Mouse (Mus musculus) CH12.LX (cell line): ENCODE measurements at regions not wholly inside any gene's neighbourhood (a gene's known extent, or its start where the extent isn't known, plus 50 kb on each side); places are given as distances from the start of the nearest gene placed in this dataset.

Experiments
- CHD2 ChIP-seq: IDR thresholded peaks from 2 replicates; pipeline ENCODE4 v1.6.1; 2011; ENCODE audit warnings: low read length, improper control_type of control experiment
- CTCF ChIP-seq, 2 experiments: IDR thresholded peaks in 1 of 2; conservative IDR thresholded peaks in 1 of 2; 2 replicates each; pipeline ENCODE4 v1.5.1; 2011 to 2012; ENCODE audit warnings: low read depth in 2 of 2, low read length in 2 of 2, improper control_type of control experiment in 1 of 2, inconsistent platforms in 1 of 2, mild to moderate bottlenecking in 1 of 2, moderate library complexity in 1 of 2
- E2F4 ChIP-seq: IDR thresholded peaks from 2 replicates; pipeline ENCODE4 v1.6.1; 2011; ENCODE audit warnings: low read depth, low read length, improper control_type of control experiment; ENCODE audit not compliant: insufficient replicate concordance
- GABPA ChIP-seq: IDR thresholded peaks from 2 replicates; pipeline ENCODE4 v1.6.1; 2012; ENCODE audit warnings: low read depth, low read length, improper control_type of control experiment, inconsistent platforms; ENCODE audit not compliant: insufficient replicate concordance
- HCFC1 ChIP-seq: IDR thresholded peaks from 2 replicates; pipeline ENCODE4 v1.6.1; 2012; ENCODE audit warnings: low read depth, mild to moderate bottlenecking, inconsistent platforms, low read length, improper control_type of control experiment
- MYC ChIP-seq: IDR thresholded peaks from 2 replicates; pipeline ENCODE4 v1.6.1; 2011; ENCODE audit warnings: low read depth, mild to moderate bottlenecking, improper control_type of control experiment, low read length
- PAX5 ChIP-seq: IDR thresholded peaks from 2 replicates; pipeline ENCODE4 v1.6.1; 2012; ENCODE audit warnings: low read length, inconsistent platforms, mixed read lengths
- POLR2A ChIP-seq: IDR thresholded peaks from 2 replicates; pipeline ENCODE4 v1.6.1; 2011; ENCODE audit warnings: low read depth, mild to moderate bottlenecking, improper control_type of control experiment, low read length
- SMC3 ChIP-seq: IDR thresholded peaks from 2 replicates; pipeline ENCODE4 v1.6.1; 2011; ENCODE audit warnings: low read depth, low read length, improper control_type of control experiment
- ZKSCAN1 ChIP-seq: IDR thresholded peaks from 2 replicates; pipeline ENCODE4 v1.6.1; 2012; ENCODE audit warnings: low read depth, inconsistent platforms, low read length, improper control_type of control experiment, borderline replicate concordance

GRCm38 (mm10) chr5:44387237-44387810 is 160.9 kb upstream of the Tapt1 start:
- TF ChIP-seq SMC3 (no peak), MYC (no peak), ZKSCAN1 (no peak), POLR2A (no peak), CTCF (conservative IDR thresholded peaks at IDR 0.05 in 1 of 2, IDR thresholded peaks at IDR 0.05 in 1 of 2; ENCODE audit: low read depth in 2 of 2, low read length in 2 of 2) (no peak), CHD2 (no peak), GABPA (no peak), HCFC1 (no peak), E2F4 (no peak), PAX5 (no peak)
